Mouse (Mus musculus) CH12.LX (cell line): ENCODE measurements around the gene Nfatc2.

ENCODE experiments used
- CHD1 ChIP-seq: IDR thresholded peaks from 2 replicates; pipeline ENCODE4 v1.6.1; 2012; ENCODE audit warnings: low read depth, low read length, improper control_type of control experiment, inconsistent platforms
- CHD2 ChIP-seq: IDR thresholded peaks from 2 replicates; pipeline ENCODE4 v1.6.1; 2011; ENCODE audit warnings: low read length, improper control_type of control experiment
- CTCF ChIP-seq, 2 experiments: IDR thresholded peaks in 1 of 2; conservative IDR thresholded peaks in 1 of 2; 2 replicates each; pipeline ENCODE4 v1.5.1; 2011 to 2012; ENCODE audit warnings: low read depth in 2 of 2, low read length in 2 of 2, improper control_type of control experiment in 1 of 2, inconsistent platforms in 1 of 2, mild to moderate bottlenecking in 1 of 2, moderate library complexity in 1 of 2
- EP300 ChIP-seq: IDR thresholded peaks from 2 replicates; pipeline ENCODE4 v1.6.1; 2011; ENCODE audit warnings: low read length, improper control_type of control experiment
- HCFC1 ChIP-seq: IDR thresholded peaks from 2 replicates; pipeline ENCODE4 v1.6.1; 2012; ENCODE audit warnings: low read depth, mild to moderate bottlenecking, inconsistent platforms, low read length, improper control_type of control experiment
- JUND ChIP-seq: conservative IDR thresholded peaks from 2 replicates; pipeline ENCODE4 v1.6.1; 2011; ENCODE audit warnings: low read depth, low read length, improper control_type of control experiment
- POLR2A ChIP-seq: IDR thresholded peaks from 2 replicates; pipeline ENCODE4 v1.6.1; 2011; ENCODE audit warnings: low read depth, mild to moderate bottlenecking, improper control_type of control experiment, low read length
- RCOR1 ChIP-seq: conservative IDR thresholded peaks from 2 replicates; pipeline ENCODE4 v1.6.1; 2012; ENCODE audit warnings: low read depth, mild to moderate bottlenecking, inconsistent platforms, low read length, improper control_type of control experiment
- ZNF384 ChIP-seq: IDR thresholded peaks from 2 replicates; pipeline ENCODE4 v1.6.1; 2012; ENCODE audit warnings: low read depth, low read length, improper control_type of control experiment, inconsistent platforms

DNA sequence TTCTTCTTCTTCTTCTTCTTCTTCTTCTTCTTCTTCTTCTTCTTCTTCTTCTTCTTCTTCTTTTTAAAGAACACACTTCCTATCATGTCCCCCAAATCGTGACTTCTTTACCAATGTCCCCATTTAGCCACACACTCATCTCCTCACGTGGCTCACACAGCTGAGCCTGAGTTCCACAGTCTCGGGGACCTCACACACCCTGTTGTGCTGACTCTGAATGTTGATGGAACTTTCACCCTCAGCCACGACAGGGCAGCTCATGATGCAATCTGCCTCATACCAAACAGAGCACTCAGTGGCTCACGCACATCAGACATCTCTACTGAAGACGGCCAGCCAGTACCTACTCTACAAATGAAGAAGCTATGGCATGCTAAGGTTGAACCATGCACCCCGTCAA is 60.2 kb downstream of the Nfatc2 start:
- TF ChIP-seq POLR2A (no peak), CHD2 (no peak), RCOR1 (no peak), JUND (no peak), EP300 (no peak), CTCF (conservative IDR thresholded peaks at IDR 0.05 in 1 of 2, IDR thresholded peaks at IDR 0.05 in 1 of 2; ENCODE audit: low read depth in 2 of 2, low read length in 2 of 2) (no peak), CHD1 (no peak), HCFC1 (no peak), ZNF384 (no peak)
